Mouse (Mus musculus) kidney, adult 2 months (tissue): ENCODE measurements around the gene Wdr89. TPM values are rescaled to one million over a fixed set of nuclear protein-coding genes. Genes with fewer than 3 reads are reported as not detected.

Source experiments
- DNase-seq: peaks from one replicate; pipeline ENCODE4 v3.0.0; 2021
- H3K27ac ChIP-seq: fragments of 200-500 bp; 2 replicates; pipeline ENCODE4 v1.5.1; 2012; ENCODE audit warnings: low read depth, low read length, control low read depth, inconsistent platforms; ENCODE audit not compliant: insufficient read depth
- H3K27me3 ChIP-seq: fragments of 200-500 bp; replicated peaks from 2 replicates; pipeline ENCODE4 v1.6.1; 2012; ENCODE audit warnings: mild to moderate bottlenecking, moderate library complexity, low read length, inconsistent platforms; ENCODE audit not compliant: control insufficient read depth, insufficient read depth
- H3K36me3 ChIP-seq: fragments of 200-500 bp; 2 replicates; pipeline ENCODE4 v1.6.1; 2012; ENCODE audit warnings: mild to moderate bottlenecking, moderate library complexity, low read length, inconsistent platforms; ENCODE audit not compliant: control insufficient read depth, insufficient read depth
- H3K4me1 ChIP-seq: fragments of 200-500 bp; 2 replicates; pipeline ENCODE4 v1.6.1; 2011; ENCODE audit warnings: low read length; ENCODE audit not compliant: control insufficient read depth, insufficient read depth
- H3K4me3 ChIP-seq: fragments of 200-500 bp; 2 replicates; pipeline ENCODE4 v1.5.1; 2011; ENCODE audit warnings: mild to moderate bottlenecking, low read depth, low read length, control low read depth; ENCODE audit not compliant: insufficient read depth
- CTCF ChIP-seq: fragments of 200-500 bp; conservative IDR thresholded peaks from 2 replicates; pipeline ENCODE4 v1.5.1; 2011; ENCODE audit warnings: low read depth, mild to moderate bottlenecking, control low read depth, low read length, moderate library complexity, mixed read lengths; ENCODE audit not compliant: insufficient read depth, insufficient read length
- POLR2A ChIP-seq: fragments of 200-500 bp; IDR thresholded peaks from one replicate; pipeline ENCODE4 v1.6.1; 2011; ENCODE audit warnings: low read depth, low read length, control low read depth
- WGBS: fragments of 180-500 bp; shearing (Covaris S2); methylation state at CpG from one replicate; pipeline ENCODE4 v1.1.7; 2018; 5-methylcytosine and 5-hydroxymethylcytosine counted together
- polyA plus RNA-seq: library from polyadenylated mRNA; depleted of rRNA; stranded (reverse); fragments of >200 nt; gene quantifications from 2 replicates; pipeline ENCODE4 v1.2.3, GENCODE M21; 2012

Wdr89 gene
- polyA plus RNA-seq, 1 experiment, result 3.8 TPM

DNA sequence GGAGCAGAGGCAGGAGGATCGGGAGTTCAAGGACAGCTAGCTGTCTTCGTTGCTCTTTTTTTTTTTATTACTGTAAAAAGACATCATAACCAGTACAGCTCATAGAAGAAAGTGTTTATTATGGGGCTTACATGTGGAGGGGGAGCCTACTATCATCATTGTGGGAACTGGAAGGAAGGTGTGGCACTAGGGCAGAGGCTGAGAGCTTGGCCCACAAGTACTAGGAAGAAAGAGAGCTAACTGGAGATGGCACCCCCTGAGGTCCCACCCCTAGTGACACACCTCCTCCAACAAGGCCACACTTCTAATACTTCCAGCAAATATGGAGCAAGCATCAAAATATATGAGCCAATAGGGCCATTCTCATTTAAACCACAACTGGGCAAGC lies 19.6 kb downstream of the Wdr89 start:
- no peak for DNase-seq
- H3K27me3 ChIP-seq, result no peaks in the 10 kb centered on the region
- no peaks in the 10 kb centered on the region for H3K36me3 ChIP-seq
- H3K4me3 ChIP-seq, result no peak overlapping the region
- WGBS, result 93% methylated on average over 2 of the region's 2 CpGs
- H3K27ac ChIP-seq, result no peak overlapping the region
- H3K4me1 ChIP-seq, result no peaks in the 10 kb centered on the region
- TF ChIP-seq POLR2A, result no peak
- no peak for TF ChIP-seq CTCF

DNA sequence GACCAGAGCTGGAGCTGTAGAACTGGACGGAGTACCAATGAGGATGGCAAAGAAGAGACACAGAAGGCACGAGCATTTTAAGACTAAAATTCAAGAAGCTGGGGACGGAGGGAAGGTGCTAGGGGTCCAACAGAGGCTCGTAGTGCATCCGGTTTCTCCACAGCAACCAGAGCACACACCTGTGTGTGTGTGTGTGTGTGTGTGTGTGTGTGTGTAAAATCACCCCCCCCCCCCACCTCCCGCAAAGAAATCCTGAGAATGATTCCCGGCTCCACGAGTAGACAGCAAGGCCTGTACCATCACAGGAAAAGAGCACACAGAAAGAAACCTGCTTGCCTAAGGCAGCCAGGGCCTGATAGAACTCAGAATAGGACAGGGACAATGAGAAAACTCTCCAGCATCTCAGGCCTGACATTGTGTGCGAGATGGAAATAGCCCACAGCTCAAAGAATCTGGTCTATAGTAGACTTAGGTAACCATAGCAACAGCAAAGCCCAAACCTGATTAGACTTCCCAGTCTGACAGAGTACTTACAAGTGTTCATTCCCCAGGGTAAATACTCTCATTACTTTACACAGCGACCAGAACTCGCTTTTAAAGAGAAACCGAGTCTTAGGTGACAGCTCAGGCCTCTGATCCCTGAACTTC lies 20.2 kb downstream of the Wdr89 start:
- Histone ChIP-seq H3K27ac (no peak overlapping the region), H3K36me3 (no peaks in the 10 kb centered on the region), H3K4me3 (no peak overlapping the region), H3K27me3 (no peaks in the 10 kb centered on the region), H3K4me1 (no peaks in the 10 kb centered on the region)
- DNase-seq, result no peak
- TF ChIP-seq CTCF (no peak), POLR2A (no peak)
- WGBS, result 82% methylated on average over 12 of the region's 12 CpGs

DNA sequence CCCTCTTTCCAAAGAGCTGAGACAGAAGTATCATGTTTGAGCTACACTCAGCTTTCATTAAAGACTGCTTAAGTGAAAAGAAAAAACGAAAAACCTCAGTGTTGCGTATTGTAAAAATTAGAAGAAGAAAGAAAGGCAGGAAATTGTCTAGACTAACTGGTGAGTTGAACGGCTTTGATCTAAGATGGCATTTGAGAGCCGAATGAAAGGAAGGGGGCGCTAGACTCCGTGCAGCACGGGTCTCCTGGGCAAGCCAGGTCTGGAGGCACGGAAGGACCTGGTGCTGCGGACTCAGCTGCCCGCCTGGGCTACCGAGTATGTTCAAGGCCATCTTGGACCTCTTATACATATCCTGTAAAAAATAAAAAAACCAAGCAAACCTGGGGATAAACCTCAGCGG lies 21.1 kb downstream of the Wdr89 start:
- Histone ChIP-seq H3K27ac (no peak overlapping the region), H3K4me1 (no peaks in the 10 kb centered on the region), H3K36me3 (no peaks in the 10 kb centered on the region), H3K27me3 (no peaks in the 10 kb centered on the region), H3K4me3 (no peak overlapping the region)
- 58% methylated on average over 12 of the region's 12 CpGs for WGBS
- TF ChIP-seq CTCF, result peak; percentile 37
- no peak for TF ChIP-seq POLR2A
- no peak for DNase-seq

DNA sequence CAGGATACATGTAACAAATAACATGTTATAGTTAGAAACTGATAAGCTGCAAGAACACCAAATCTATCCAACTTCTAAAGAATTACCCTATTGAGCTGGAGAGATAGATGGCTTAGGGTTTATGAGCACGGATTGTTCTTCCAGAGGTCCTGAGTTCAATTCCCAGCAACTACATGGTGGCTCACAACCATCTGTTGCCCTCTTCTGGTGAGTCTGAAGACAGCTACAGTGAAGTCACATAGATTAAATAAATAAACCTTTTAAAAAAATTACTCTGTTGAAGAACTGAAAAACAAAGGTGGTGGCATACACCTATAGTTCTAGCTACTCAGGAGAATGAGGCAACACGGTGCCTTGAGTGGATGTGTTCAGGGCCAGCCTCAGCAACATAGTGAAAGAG lies 21.7 kb downstream of the Wdr89 start:
- WGBS, result 84% methylated on average over 2 of the region's 2 CpGs
- no peaks in the 10 kb centered on the region for H3K36me3 ChIP-seq
- no peaks in the 10 kb centered on the region for H3K27me3 ChIP-seq
- H3K4me1 ChIP-seq, result no peaks in the 10 kb centered on the region
- DNase-seq, result no peak
- TF ChIP-seq POLR2A (no peak), CTCF (0 out of 2 replicates have a peak, but pooled peaks have one; percentile 2)
- H3K4me3 ChIP-seq, result no peak overlapping the region
- no peak overlapping the region for H3K27ac ChIP-seq

DNA sequence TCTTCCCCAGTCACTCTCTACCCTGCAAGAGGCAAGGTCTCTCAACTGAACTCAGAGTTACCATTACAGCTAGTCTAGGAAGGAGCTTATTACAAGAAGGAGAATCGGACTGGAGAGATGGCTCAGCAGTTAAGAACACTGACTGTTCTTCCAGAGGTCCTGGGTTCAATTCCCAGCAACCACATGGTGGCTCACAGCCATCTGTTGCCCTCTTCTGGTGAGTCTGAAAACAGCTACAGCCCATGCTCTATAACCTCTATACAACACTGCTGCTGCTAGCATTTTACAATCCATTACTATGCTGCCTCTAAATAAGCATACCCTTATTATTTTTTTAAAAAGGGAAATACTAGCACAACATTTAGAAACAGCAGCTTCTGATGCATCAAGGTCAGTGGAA lies 23.6 kb downstream of the Wdr89 start:
- Histone ChIP-seq H3K4me1 (no peaks in the 10 kb centered on the region), H3K4me3 (no peak overlapping the region), H3K36me3 (no peaks in the 10 kb centered on the region), H3K27ac (no peak overlapping the region), H3K27me3 (no peaks in the 10 kb centered on the region)
- 100% methylated on average over 1 of the region's 1 CpGs for WGBS
- DNase-seq, result peak; percentile 15
- TF ChIP-seq CTCF, result peak; percentile 34
- no peak for TF ChIP-seq POLR2A

DNA sequence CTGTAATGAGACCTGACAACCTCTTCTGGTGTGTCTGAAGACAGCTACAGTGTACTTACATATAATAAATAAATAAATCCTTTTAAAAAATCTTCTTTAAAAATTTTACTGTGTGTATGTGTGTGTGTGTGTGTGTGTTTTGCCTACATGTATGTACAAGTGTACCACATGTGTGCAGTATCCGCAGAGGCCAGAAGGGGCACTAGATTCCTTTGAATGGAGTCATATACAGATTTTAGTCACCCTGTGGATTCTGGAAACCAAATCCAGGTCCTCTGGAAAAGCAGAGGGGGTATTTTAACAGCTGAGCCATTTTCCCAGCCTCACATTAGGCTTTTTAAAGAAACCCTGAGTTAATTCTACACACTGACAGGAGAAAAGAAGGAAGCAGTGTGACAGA lies 27.6 kb downstream of the Wdr89 start:
- H3K4me3 ChIP-seq, result no peak overlapping the region
- no peak overlapping the region for H3K27ac ChIP-seq
- WGBS, result 100% methylated on average over 1 of the region's 1 CpGs
- TF ChIP-seq POLR2A (no peak), CTCF (no peak)
- no peaks in the 10 kb centered on the region for H3K36me3 ChIP-seq
- H3K4me1 ChIP-seq, result no peaks in the 10 kb centered on the region
- H3K27me3 ChIP-seq, result no peaks in the 10 kb centered on the region
- DNase-seq, result no peak

DNA sequence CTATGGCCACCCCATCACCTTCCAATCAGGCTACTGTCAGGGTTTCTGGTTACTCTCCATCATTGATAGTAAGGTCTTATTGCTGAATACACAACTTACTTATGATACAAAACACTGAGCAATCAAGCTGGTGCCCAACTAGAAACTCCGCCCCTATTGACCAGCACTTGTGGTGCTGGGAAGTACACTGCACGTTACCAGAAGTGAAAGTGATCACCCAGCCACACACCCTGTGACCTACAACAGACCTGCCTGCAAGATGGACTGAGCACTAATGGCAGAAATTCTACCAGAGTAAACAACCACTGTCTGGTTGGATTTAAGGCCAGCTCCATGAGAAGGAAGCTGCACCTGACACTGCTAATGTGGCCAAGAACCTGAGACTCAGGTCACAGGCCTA lies 31.0 kb downstream of the Wdr89 start:
- WGBS, result 81% methylated on average over 2 of the region's 2 CpGs
- no peak for TF ChIP-seq POLR2A
- no peak for TF ChIP-seq CTCF
- no peak for DNase-seq

More for the DNA sequence above, 31.0 kb downstream of the Wdr89 start:
- Histone ChIP-seq H3K27me3 (no peaks in the 10 kb centered on the region), H3K27ac (no peak overlapping the region), H3K36me3 (no peaks in the 10 kb centered on the region), H3K4me3 (no peak overlapping the region), H3K4me1 (no peaks in the 10 kb centered on the region)
